Mouse (Mus musculus): ENCODE data around the gene Cercam. TPM values are rescaled to one million over a fixed set of nuclear protein-coding genes. Genes with fewer than 3 reads are reported as not detected.
"Not testable (repeated sequence)": the region's sequence is repeated elsewhere in the genome, so short reads cannot be mapped to it uniquely, and the experiment has no call there.

Cercam gene
- total RNA-seq, 2 experiments from 2014 or later: 40.0 to 52.1 TPM

GRCm38 (mm10) chr2:29852957-29853485 lies 15.9 kb upstream of the Cercam start:
- DNase-seq (ENCODE audit: low spot score in 2 of 2): no peak

GRCm38 (mm10) chr2:29853736-29854135 lies 15.2 kb upstream of the Cercam start:
- no peak for DNase-seq (ENCODE audit: low spot score in 2 of 2)

- no peak for DNase-seq (ENCODE audit: low spot score in 2 of 2)
Measured at GRCm38 (mm10) chr2:29855585-29856210, 13.3 kb upstream of the Cercam start.

- DNase-seq (ENCODE audit: low spot score in 2 of 2): no peak
Measured at GRCm38 (mm10) chr2:29856451-29857260, 12.3 kb upstream of the Cercam start.

GRCm38 (mm10) chr2:29857341-29857740 lies 11.6 kb upstream of the Cercam start:
- no peak for DNase-seq (ENCODE audit: low spot score in 2 of 2)

- peak in 1 of 2 experiments; percentile 40 for DNase-seq (ENCODE audit: low spot score in 2 of 2)
Measured at GRCm38 (mm10) chr2:29857967-29858366, 11.0 kb upstream of the Cercam start.

GRCm38 (mm10) chr2:29858748-29859473 lies 10.1 kb upstream of the Cercam start:
- peak in 1 of 2 experiments; percentile 38 for DNase-seq (ENCODE audit: low spot score in 2 of 2)

GRCm38 (mm10) chr2:29865125-29865524 lies 3.8 kb upstream of the Cercam start:
- DNase-seq (ENCODE audit: low spot score in 2 of 2): no peak

- DNase-seq (ENCODE audit: low spot score in 2 of 2): peak in 1 of 2 experiments; percentile 37
Measured at GRCm38 (mm10) chr2:29869646-29870451, 885 bp downstream of the Cercam start.

- no peak for DNase-seq (ENCODE audit: low spot score in 2 of 2)
Measured at GRCm38 (mm10) chr2:29872581-29873295, 3.8 kb downstream of the Cercam start.

GRCm38 (mm10) chr2:29873801-29874200 lies 4.8 kb downstream of the Cercam start:
- DNase-seq (ENCODE audit: low spot score in 2 of 2): no peak

- DNase-seq (ENCODE audit: low spot score in 2 of 2): no peak
Measured at GRCm38 (mm10) chr2:29878061-29878460, 9.1 kb downstream of the Cercam start.

GRCm38 (mm10) chr2:29879191-29879590 lies 10.2 kb downstream of the Cercam start:
- no peak for DNase-seq (ENCODE audit: low spot score in 2 of 2)

- no peak for DNase-seq (ENCODE audit: low spot score in 2 of 2)
Measured at GRCm38 (mm10) chr2:29879964-29880830, 11.2 kb downstream of the Cercam start.

GRCm38 (mm10) chr2:29886659-29887292 lies 17.8 kb downstream of the Cercam start:
- not testable (repeated sequence) for DNase-seq (ENCODE audit: low spot score in 2 of 2)

GRCm38 (mm10) chr2:29889066-29889944 lies 20.3 kb downstream of the Cercam start, which contains the start of gene Odf2:
TSS of gene Odf2 (plus strand) at chr2:29889221.
- DNase-seq (ENCODE audit: low spot score in 2 of 2): peak; percentile 100
